ENCODE assay signal across 12 mouse cellular contexts in genomic region chr11:76125386-76125785, GRCm38 (mm10). TPM values are rescaled to one million over a fixed set of nuclear protein-coding genes. Genes with fewer than 3 reads are reported as not detected.
A peak's percentile ranks its signal among the peaks of the same experiment; 100 is the strongest.
DNase-seq lines count a peak whose midpoint lies in the region.
"Had no signal": no experiment of that assay in that cellular context is flagged by ENCODE, and none has a peak within 500 bp of the region (broad histone marks: within the 10 kb centered on the region; RNA-seq: fewer than 3 reads in every experiment).

No protein-coding gene starts in this region.

- peak; percentile 90 for DNase-seq in heart, adult 11 months
- DNase-seq in heart, postnatal 25 days (ENCODE audit: low spot score) = no peak
- DNase-seq in lung, postnatal 10 days = peak; percentile 58
- no peak for DNase-seq in lung, postnatal 25 days (ENCODE audit: low spot score)
- peak; percentile 37 to 56 for DNase-seq in heart, postnatal 14 days
- no peak for DNase-seq in left cerebral cortex, postnatal 10 days (ENCODE audit: extremely low spot score in 1 of 2, low spot score in 2 of 2)
- no peak for DNase-seq in kidney, adult 18-20 months
- DNase-seq in thymus, postnatal 0 days (ENCODE audit: low spot score) = no peak
- DNase-seq: adrenal gland, postnatal 14 days; B cell, adult 2 months; cerebellum, adult 2 months; kidney, postnatal 25 days had no signal

- intact Hi-C loops in heart, postnatal 25 days (cut with DNase I) = no loop called here
- intact Hi-C loops in heart, postnatal 14 days (cut with DNase I) = no loop called here
- intact Hi-C loops in left cerebral cortex, postnatal 10 days (cut with DNase I) = no loop called here

RNA-seq across cellular contexts. Expression of gene Vps53, which starts 54.1 kb away (rescaled TPM):
- 10 to 100 TPM; 26.1 to 30.3 TPM for total RNA-seq in heart, postnatal 25 days (2021)
- 10 to 100 TPM; 29.1 to 30.9 TPM for total RNA-seq in heart, postnatal 14 days (2021)
- total RNA-seq in left cerebral cortex, postnatal 10 days (2021) = 10 to 100 TPM; 74.5 to 82.5 TPM
- polyA plus RNA-seq in thymus, postnatal 0 days (2015; fragmentation: Nextera tagmentation; extraction: Ambion mirVana) = 52.8 and 53.8 TPM in 2 replicates

RNA-seq across cellular contexts. Expression of gene Fam57a, which starts 54.1 kb away (rescaled TPM):
- total RNA-seq in heart, postnatal 25 days (2021) = 1 to 10 TPM; 4.1 TPM
- total RNA-seq in heart, postnatal 14 days (2021) = 1 to 10 TPM; 6.3 to 6.6 TPM
- 10 to 100 TPM; 15.4 to 17.0 TPM for total RNA-seq in left cerebral cortex, postnatal 10 days (2021)
- 13.9 and 16.6 TPM in 2 replicates for polyA plus RNA-seq in thymus, postnatal 0 days (2015; fragmentation: Nextera tagmentation; extraction: Ambion mirVana)

Comparison
In these comparisons a context has a peak if more than half of its experiments do, and no peak if none do; other contexts are left out.
1. DNase-seq: peak in heart, adult 11 months (single experiment), lung, postnatal 10 days (single experiment) and heart, postnatal 14 days (2 of 2); none in heart, postnatal 25 days (single experiment), lung, postnatal 25 days (single experiment), left cerebral cortex, postnatal 10 days (0 of 2), kidney, adult 18-20 months (single experiment) and thymus, postnatal 0 days (single experiment).